Mouse (Mus musculus) lung, postnatal 0 days (tissue): Measurements from ENCODE around the gene Shc4.

Experiments
- CTCF ChIP-seq: IDR thresholded peaks from 2 replicates; pipeline ENCODE4 v1.5.1; 2016; ENCODE audit warnings: antibody characterized with exemption, mild to moderate bottlenecking
- EP300 ChIP-seq: IDR thresholded peaks from 2 replicates; pipeline ENCODE4 v1.6.1; 2016; ENCODE audit warnings: antibody characterized with exemption, mild to moderate bottlenecking, control low read depth

- TF ChIP-seq EP300 (no peak), CTCF (no peak)
Observed at GRCm38 (mm10) chr2:125589287-125589686, 134.7 kb downstream of the Shc4 start.
